Comparison of ENCODE assay signal across 12 mouse cellular contexts in the genomic region with DNA sequence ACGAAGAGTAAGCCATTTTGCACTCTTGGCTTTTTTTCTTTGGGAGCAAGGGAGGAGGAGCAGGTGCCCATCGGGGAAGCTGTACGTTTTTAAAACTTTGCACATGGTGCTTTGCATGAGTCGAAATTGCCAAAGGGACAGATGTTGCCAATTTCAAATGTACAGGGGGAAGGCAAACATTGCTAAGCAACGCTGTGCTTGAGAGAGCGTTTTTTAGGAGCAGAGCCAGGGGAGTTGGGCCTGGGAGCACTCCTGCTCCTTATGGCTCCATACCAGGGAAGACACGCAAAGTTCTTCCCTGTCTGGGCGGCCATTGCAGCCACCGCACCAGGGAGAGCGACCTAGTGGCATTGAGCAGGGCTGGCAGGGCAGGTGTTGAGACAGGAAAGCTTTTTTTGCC.
DNase-seq lines count a peak whose midpoint lies in the region; ATAC-seq and TF ChIP-seq lines count a peak whose summit lies in the region.
"Had no signal": no experiment of that assay in that cellular context is flagged by ENCODE, and none has a peak within 500 bp of the region (broad histone marks: within the 10 kb centered on the region; RNA-seq: fewer than 3 reads in every experiment).

No protein-coding gene starts in this region.

- H3K36me3 ChIP-seq in hindbrain, embryonic 14.5 days (replicated peaks; ENCODE audit: control insufficient read depth, insufficient read depth) = no peaks in the 10 kb centered on the region
- H3K36me3 ChIP-seq in hindbrain, embryonic 10.5 days = 0 out of 2 replicates have a peak, but pooled peaks cover 2% of the 10 kb centered on the region
- H3K36me3 ChIP-seq in midbrain, embryonic 10.5 days = no peaks in the 10 kb centered on the region
- H3K36me3 ChIP-seq in midbrain, embryonic 15.5 days (replicated peaks) = no peaks in the 10 kb centered on the region
- H3K36me3 ChIP-seq in small intestine, adult 2 months (ENCODE audit: control insufficient read depth, insufficient read depth, low read length) = peaks cover 11% of the 10 kb centered on the region

- peak overlapping the region; percentile 15; the same call in 1 of the 2 replicates for H3K27ac ChIP-seq in hindbrain, embryonic 14.5 days
- H3K27ac ChIP-seq in hindbrain, embryonic 10.5 days = no peak overlapping the region
- H3K27ac ChIP-seq in midbrain, embryonic 10.5 days (replicated peaks) = 0 out of 2 replicates have a peak overlapping the region, but pooled peaks have one; percentile 10
- H3K27ac ChIP-seq in midbrain, embryonic 15.5 days = no peak overlapping the region
- peak overlapping the region; percentile 86 for H3K27ac ChIP-seq in layer of hippocampus, adult 2 months
- peak overlapping the region; percentile 87 for H3K27ac ChIP-seq in small intestine, adult 2 months (ENCODE audit: insufficient read depth, low read depth, low read length)

- TF ChIP-seq POLR2A in small intestine, adult 2 months (IDR thresholded peaks at IDR 0.05; ENCODE audit: low read depth, low read length) = no peak

- no peak for TF ChIP-seq CTCF in layer of hippocampus, adult 2 months (conservative IDR thresholded peaks at IDR 0.05)
- no peak for TF ChIP-seq CTCF in small intestine, adult 2 months (IDR thresholded peaks at IDR 0.05; ENCODE audit: extremely low read depth, insufficient read length, insufficient replicate concordance, low read depth, low read length)

- no peak overlapping the region for H3K4me3 ChIP-seq in hindbrain, embryonic 14.5 days (replicated peaks; ENCODE audit: low read length)
- H3K4me3 ChIP-seq in hindbrain, embryonic 10.5 days = no peak overlapping the region
- H3K4me3 ChIP-seq in midbrain, embryonic 10.5 days = no peak overlapping the region
- H3K4me3 ChIP-seq in midbrain, embryonic 15.5 days = no peak overlapping the region
- H3K4me3 ChIP-seq in layer of hippocampus, adult 2 months = no peak overlapping the region; the same call in 1 of the 2 replicates
- H3K4me3 ChIP-seq in small intestine, adult 2 months (ENCODE audit: low read depth, low read length) = no peak overlapping the region
- H3K4me3 ChIP-seq: erythroblast, embryonic 14.5 days had no signal

- H3K4me2 ChIP-seq in hindbrain, embryonic 14.5 days (replicated peaks) = no peak overlapping the region
- no peak overlapping the region for H3K4me2 ChIP-seq in midbrain, embryonic 15.5 days

- peak; percentile 58 for DNase-seq in hindbrain, embryonic 14.5 days (ENCODE audit: low spot score)
- DNase-seq in hindbrain, embryonic 10.5 days (ENCODE audit: low spot score) = no peak
- no peak for DNase-seq in midbrain, embryonic 10.5 days (ENCODE audit: low spot score)
- peak; percentile 32 to 63 for DNase-seq in layer of hippocampus, adult 2 months (ENCODE audit: low spot score in 2 of 2)
- DNase-seq in gastrocnemius, adult 18-20 months (ENCODE audit: low spot score) = no peak
- no peak for DNase-seq in embryo, embryonic 11 days
- DNase-seq: cerebellum, adult 9-11 months had no signal

- H3K9ac ChIP-seq in hindbrain, embryonic 14.5 days = no peak overlapping the region
- H3K9ac ChIP-seq in midbrain, embryonic 15.5 days = no peak overlapping the region

- H3K4me1 ChIP-seq in hindbrain, embryonic 14.5 days (replicated peaks; ENCODE audit: control insufficient read depth, insufficient read depth, low read length) = peaks cover 6% of the 10 kb centered on the region; the same call in 1 of the 2 replicates
- peaks cover 5% of the 10 kb centered on the region for H3K4me1 ChIP-seq in hindbrain, embryonic 10.5 days (replicated peaks)
- H3K4me1 ChIP-seq in midbrain, embryonic 10.5 days = peaks cover 10% of the 10 kb centered on the region
- peaks cover 13% of the 10 kb centered on the region for H3K4me1 ChIP-seq in midbrain, embryonic 15.5 days
- peaks cover 16% of the 10 kb centered on the region; the same call in 1 of the 2 replicates for H3K4me1 ChIP-seq in small intestine, adult 2 months (ENCODE audit: control insufficient read depth, insufficient read depth, insufficient read length, low read length)

- ATAC-seq in hindbrain, embryonic 14.5 days (ENCODE audit: low FRiP score) = no peak; the same call in 1 of the 2 replicates
- no peak for ATAC-seq in midbrain, embryonic 15.5 days (replicated peaks)
- ATAC-seq: CD4-positive, CD25-positive, alpha-beta regulatory T cell, adult 4 months; lung, postnatal 0 days had no signal

- no peaks in the 10 kb centered on the region for H3K9me3 ChIP-seq in hindbrain, embryonic 14.5 days (ENCODE audit: control insufficient read depth, low read length)
- H3K9me3 ChIP-seq in hindbrain, embryonic 10.5 days = no peaks in the 10 kb centered on the region
- no peaks in the 10 kb centered on the region for H3K9me3 ChIP-seq in midbrain, embryonic 10.5 days (replicated peaks)
- no peaks in the 10 kb centered on the region for H3K9me3 ChIP-seq in midbrain, embryonic 15.5 days

- WGBS in hindbrain, embryonic 14.5 days = 61% methylated on average over 10 of the region's 10 CpGs
- 77% methylated on average over 10 of the region's 10 CpGs for WGBS in hindbrain, embryonic 10.5 days
- 75% methylated on average over 10 of the region's 10 CpGs for WGBS in midbrain, embryonic 10.5 days
- WGBS in midbrain, embryonic 15.5 days = 55% methylated on average over 10 of the region's 10 CpGs
- 24% methylated on average over 10 of the region's 10 CpGs for WGBS in small intestine, adult 2 months

- no peaks in the 10 kb centered on the region for H3K27me3 ChIP-seq in hindbrain, embryonic 14.5 days (ENCODE audit: control insufficient read depth, insufficient read depth, low read length)
- no peaks in the 10 kb centered on the region for H3K27me3 ChIP-seq in hindbrain, embryonic 10.5 days (ENCODE audit: insufficient read depth, poor library complexity, severe bottlenecking)
- no peaks in the 10 kb centered on the region for H3K27me3 ChIP-seq in midbrain, embryonic 10.5 days (ENCODE audit: low read depth, poor library complexity, severe bottlenecking)
- no peaks in the 10 kb centered on the region for H3K27me3 ChIP-seq in midbrain, embryonic 15.5 days (replicated peaks)
- no peaks in the 10 kb centered on the region for H3K27me3 ChIP-seq in small intestine, adult 2 months (ENCODE audit: control insufficient read depth, insufficient read depth, low read length)

Comparison
In these comparisons a context has a peak if more than half of its experiments do, and no peak if none do; other contexts are left out.
1. DNase-seq: peak in hindbrain, embryonic 14.5 days (single experiment) and layer of hippocampus, adult 2 months (2 of 2); none in hindbrain, embryonic 10.5 days (single experiment), midbrain, embryonic 10.5 days (single experiment), gastrocnemius, adult 18-20 months (single experiment) and embryo, embryonic 11 days (single experiment).
2. H3K27ac ChIP-seq: peak in hindbrain, embryonic 14.5 days (single experiment), midbrain, embryonic 10.5 days (single experiment), layer of hippocampus, adult 2 months (single experiment) and small intestine, adult 2 months (single experiment); none in hindbrain, embryonic 10.5 days (single experiment) and midbrain, embryonic 15.5 days (single experiment).